Mouse (Mus musculus): ENCODE data around the gene Sergef.

- TF ChIP-seq CTCF (IDR thresholded peaks at IDR 0.05; ENCODE audit: borderline replicate concordance, insufficient read depth, low read depth, low read length) (no peak), POLR2A (IDR thresholded peaks at IDR 0.05; ENCODE audit: borderline replicate concordance, insufficient read depth, low read length) (no peak)
These were observed 201.0 kb downstream of the Sergef start for GRCm38 (mm10) chr7:46438537-46439141.
